Mouse (Mus musculus): ENCODE data around the gene Lmcd1.
"Not testable (repeated sequence)": the region's sequence is repeated elsewhere in the genome, so short reads cannot be mapped to it uniquely, and the experiment has no call there.

Gene Lmcd1

GRCm38 (mm10) chr6:112273501-112274205 lies at the start of gene Lmcd1:
TSS of gene Lmcd1 (plus strand) at chr6:112273758.
- CTCF ChIA-PET = no interaction called here

GRCm38 (mm10) chr6:112223877-112224632 lies 49.5 kb upstream of the Lmcd1 start:
- CTCF ChIA-PET = no interaction called here

GRCm38 (mm10) chr6:112236775-112237174 lies 36.8 kb upstream of the Lmcd1 start:
- CTCF ChIA-PET = no interaction called here

- CTCF ChIA-PET = no interaction called here
Measured at GRCm38 (mm10) chr6:112242216-112242615, 31.3 kb upstream of the Lmcd1 start.

- CTCF ChIA-PET = no interaction called here
Measured at GRCm38 (mm10) chr6:112245639-112246038, 27.9 kb upstream of the Lmcd1 start.

- CTCF ChIA-PET = no interaction called here
Measured at GRCm38 (mm10) chr6:112246636-112247035, 26.9 kb upstream of the Lmcd1 start.

GRCm38 (mm10) chr6:112253943-112254342 lies 19.6 kb upstream of the Lmcd1 start:
- CTCF ChIA-PET = not testable (repeated sequence)

- CTCF ChIA-PET = no interaction called here
Measured at GRCm38 (mm10) chr6:112254967-112255366, 18.6 kb upstream of the Lmcd1 start.

GRCm38 (mm10) chr6:112255388-112256225 lies 18.0 kb upstream of the Lmcd1 start:
- CTCF ChIA-PET = no interaction called here

GRCm38 (mm10) chr6:112256599-112256998 lies 17.0 kb upstream of the Lmcd1 start:
- CTCF ChIA-PET = no interaction called here

GRCm38 (mm10) chr6:112261089-112261488 lies 12.5 kb upstream of the Lmcd1 start:
- CTCF ChIA-PET = no interaction called here

GRCm38 (mm10) chr6:112264321-112264720 lies 9.2 kb upstream of the Lmcd1 start:
- CTCF ChIA-PET = no interaction called here

GRCm38 (mm10) chr6:112266631-112267030 lies 6.9 kb upstream of the Lmcd1 start:
- CTCF ChIA-PET = no interaction called here

- CTCF ChIA-PET = no interaction called here
Measured at GRCm38 (mm10) chr6:112267661-112268357, 5.7 kb upstream of the Lmcd1 start.

GRCm38 (mm10) chr6:112274261-112275055 lies 900 bp downstream of the Lmcd1 start:
- CTCF ChIA-PET = no interaction called here

- CTCF ChIA-PET = no interaction called here
Measured at GRCm38 (mm10) chr6:112275731-112276245, 2.2 kb downstream of the Lmcd1 start.

- CTCF ChIA-PET = no interaction called here
Measured at GRCm38 (mm10) chr6:112278805-112279204, 5.2 kb downstream of the Lmcd1 start.

GRCm38 (mm10) chr6:112280161-112280560 lies 6.6 kb downstream of the Lmcd1 start:
- CTCF ChIA-PET = no interaction called here

GRCm38 (mm10) chr6:112280945-112281344 lies 7.4 kb downstream of the Lmcd1 start:
- CTCF ChIA-PET = no interaction called here

- CTCF ChIA-PET = no interaction called here
Measured at GRCm38 (mm10) chr6:112281935-112282334, 8.4 kb downstream of the Lmcd1 start.

GRCm38 (mm10) chr6:112284087-112284486 lies 10.5 kb downstream of the Lmcd1 start:
- CTCF ChIA-PET = no interaction called here
